Mouse (Mus musculus) adipocyte (in vitro differentiated cells): ENCODE data around the gene Pde8b.
A peak's percentile ranks its signal among the peaks of the same experiment; 100 is the strongest.

Experiments
- DNase-seq: peaks from one replicate; pipeline ENCODE4 v3.0.0-alpha.2; 2016; ENCODE audit warnings: low spot score

Gene Pde8b

DNA sequence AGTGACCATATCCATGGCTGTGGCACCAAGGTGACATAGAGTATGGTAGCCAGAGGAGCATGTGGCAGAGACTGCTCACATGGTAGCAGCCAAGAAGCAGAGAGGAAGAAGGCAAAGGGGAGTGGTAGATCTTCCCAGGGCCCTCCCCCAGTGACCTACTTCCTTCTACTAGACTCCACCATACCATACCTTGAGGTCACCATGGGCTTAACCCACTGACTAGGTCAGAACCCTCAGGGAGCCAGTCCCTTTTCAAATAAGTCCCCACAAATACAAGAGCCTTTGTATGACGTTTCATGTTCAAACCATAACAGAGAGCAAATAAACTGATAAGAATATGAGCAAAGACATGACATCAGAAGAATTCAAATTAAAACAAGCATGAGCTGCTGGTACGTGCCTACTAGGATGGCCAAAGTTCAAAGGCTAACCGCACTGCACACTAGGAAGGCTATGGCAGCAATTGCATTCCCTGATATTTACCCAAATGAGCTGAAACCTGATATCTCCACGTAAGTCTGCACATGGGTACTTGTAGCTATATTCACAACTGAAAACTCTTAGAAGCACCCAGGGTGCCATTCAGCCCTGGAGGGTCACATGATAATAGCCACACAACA is 109.6 kb downstream of the Pde8b start:
- DNase-seq, result no peak

DNA sequence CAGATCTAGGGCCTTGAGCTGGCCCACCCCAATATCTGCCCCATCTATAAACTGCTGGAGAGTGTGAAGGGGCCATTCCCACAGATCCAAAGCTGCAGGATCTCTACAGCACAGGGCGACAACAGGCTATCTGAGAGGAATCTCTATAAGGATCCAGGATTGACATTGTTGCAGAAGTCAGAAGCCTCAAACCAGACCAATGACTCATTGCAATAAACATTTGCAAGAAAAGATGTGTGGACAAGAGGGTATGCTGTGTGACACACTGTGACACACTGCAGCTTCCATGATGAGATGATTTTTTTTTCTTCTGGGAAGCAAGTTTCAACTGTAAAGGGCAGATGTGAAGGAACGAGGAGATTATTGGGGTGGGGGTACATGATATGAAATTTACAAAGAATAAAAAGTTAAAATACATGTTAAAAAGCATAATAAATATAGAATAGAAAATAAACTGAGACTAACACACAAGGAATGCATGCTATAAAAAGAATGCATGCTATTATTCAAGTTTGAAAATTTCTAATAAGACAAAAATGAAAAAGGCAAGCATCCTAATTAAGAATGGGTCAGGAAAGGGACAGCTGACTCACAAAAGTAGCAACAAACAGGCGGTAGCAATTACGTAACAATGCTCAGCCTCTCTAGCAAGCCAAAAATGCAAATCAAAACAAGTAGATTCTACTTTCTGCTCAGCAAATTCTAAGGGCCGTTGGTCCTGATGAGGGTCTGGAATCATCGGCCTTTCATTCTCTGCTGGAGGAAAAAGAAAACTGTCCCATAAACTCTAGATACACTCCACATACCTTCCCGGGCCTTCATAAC is 114.6 kb downstream of the Pde8b start:
- DNase-seq, result peak; percentile 5

DNA sequence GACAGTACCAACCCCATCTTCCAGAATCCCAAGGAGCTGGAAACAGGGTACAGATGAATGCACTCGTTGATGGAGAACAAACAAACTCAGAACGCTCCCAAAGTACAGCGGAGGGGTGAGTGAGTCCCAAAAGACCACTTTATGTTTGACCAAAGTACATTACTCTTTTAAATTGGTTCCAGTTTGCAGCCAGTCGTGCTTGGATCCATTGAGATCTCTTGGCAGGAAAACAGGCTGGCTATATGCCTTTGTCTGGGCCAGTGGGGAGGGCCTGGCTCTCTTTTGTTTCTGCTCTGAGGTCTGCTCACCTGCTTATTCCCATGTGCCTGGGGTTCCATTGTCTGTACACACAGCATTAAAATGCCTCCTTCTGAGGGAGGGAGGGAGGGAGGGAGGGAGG is 118.3 kb downstream of the Pde8b start:
- no peak for DNase-seq

DNA sequence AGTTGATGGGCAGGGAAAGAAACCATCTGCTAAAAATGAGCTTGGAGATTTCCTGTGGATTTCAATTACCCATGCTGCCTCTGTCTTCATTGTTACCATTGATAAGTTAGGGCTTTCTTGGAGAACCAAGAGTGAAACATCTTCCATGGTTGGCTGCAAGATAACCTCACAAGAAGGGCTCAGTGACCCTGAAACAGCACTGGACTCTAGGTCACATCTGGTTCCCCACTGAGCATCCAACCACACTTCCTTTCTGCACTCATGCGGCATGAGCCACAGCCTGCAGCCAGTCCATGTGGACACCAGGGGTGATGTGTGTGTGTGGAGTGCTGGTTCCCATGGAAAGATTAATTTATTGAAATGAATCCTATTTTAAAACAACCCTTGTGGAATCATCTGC is 119.1 kb downstream of the Pde8b start:
- no peak for DNase-seq

DNA sequence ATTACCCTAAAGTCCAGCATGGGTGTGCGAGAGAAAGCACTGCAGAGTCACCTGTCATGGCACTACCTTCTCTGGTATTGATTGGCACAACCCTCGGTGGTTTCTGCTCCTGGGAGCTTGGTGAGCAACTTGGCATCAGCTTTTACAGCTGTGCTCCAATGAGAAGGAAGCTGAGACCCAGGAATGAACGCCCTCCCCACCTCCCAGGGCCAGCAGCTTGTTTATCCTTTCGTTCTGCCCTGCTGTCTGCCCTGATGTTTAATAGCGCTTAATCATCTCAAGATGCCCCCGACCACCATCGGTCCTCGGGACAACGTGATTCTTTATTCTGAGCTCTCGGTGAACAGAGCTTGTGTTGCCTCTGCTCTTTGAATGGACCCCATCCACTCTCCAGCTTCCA is 122.8 kb downstream of the Pde8b start:
- DNase-seq, result no peak

DNA sequence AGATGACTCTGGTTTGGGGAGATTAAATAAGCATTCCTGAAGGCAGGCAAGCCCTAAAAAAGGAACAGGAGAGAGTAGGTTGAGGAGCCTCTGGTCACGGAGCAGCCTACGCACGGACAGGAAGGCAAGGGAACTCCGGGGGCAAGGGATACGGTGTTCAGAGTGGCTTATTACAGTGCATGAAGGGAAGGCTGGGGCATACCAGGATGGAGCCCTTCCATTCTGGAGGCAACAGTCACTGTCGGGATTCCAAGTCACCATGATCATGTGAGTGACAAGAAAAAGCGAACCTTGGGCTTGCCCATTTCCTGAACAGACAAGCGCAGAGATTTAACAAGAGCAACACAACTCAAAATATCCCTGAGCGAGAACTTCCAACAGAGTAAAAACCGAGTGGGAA is 123.3 kb downstream of the Pde8b start:
- no peak for DNase-seq

DNA sequence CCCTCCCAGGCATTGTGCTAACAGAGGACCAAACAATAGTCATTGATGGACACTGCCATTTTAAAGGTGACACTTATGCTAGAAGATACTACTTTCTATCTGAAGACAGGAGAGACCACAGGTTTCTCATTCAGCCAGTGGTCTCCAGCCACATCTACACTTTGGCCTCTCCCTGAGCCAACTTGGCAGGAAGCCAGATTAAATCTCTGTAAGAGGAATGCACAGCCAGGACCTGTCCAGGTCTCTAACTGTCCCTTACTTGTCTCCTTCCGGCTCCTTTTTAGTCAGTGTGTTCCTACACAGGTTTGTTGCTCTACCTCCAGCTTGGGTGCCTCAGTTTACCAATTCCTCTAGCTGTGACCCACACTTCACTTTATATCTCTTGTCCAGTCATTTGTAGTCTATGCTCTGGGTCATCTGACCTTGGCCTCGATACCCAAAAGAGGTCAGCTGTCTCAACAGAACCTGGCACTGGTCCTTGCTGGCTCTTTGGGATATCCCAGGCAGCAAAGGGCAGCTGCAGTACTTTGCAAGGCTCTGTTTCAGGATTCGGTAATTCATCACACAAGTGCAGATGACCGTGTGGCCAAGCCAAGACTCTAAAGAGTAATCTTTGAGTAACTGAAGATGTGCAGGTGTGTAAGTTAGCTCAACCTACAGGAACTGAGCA is 124.5 kb downstream of the Pde8b start:
- no peak for DNase-seq

DNA sequence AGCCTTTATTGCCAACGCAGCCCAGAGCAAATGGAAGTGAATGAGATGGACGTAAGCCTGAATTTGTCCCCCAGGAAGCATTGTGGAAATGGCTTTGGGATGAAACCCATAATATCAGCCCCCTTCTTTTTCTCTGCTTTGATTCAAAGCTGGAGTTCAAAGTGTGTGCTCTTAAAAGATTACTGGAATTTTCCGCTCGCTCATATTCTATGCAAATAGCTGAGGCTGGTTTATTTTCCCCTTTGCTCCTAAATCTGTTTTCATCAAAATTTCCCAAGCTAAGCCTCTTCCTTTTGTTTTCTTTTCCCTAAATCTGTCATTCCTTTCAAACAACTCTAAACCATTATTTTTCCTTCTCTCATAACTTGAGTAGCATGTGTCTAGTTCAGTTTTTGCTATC is 129.6 kb downstream of the Pde8b start:
- DNase-seq, result no peak

DNA sequence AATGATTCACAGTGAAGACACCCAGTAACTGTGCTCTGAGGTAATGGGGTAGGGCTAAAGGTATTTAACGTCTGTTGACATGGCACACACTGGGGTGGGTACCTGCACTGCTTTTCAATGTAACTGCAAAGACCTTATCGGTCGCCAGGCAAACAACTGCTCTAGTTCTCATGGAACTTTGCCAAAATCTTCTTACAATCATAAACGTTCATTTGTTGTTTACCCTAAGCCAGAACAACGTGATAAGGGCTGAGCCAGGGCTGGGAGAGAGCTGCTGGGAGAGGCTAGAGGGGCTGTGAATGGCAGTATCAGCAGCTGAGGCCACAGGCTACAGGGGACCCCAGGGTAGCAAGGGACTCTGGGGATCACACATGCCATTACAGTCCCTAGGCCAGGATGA is 136.4 kb downstream of the Pde8b start:
- DNase-seq, result no peak

DNA sequence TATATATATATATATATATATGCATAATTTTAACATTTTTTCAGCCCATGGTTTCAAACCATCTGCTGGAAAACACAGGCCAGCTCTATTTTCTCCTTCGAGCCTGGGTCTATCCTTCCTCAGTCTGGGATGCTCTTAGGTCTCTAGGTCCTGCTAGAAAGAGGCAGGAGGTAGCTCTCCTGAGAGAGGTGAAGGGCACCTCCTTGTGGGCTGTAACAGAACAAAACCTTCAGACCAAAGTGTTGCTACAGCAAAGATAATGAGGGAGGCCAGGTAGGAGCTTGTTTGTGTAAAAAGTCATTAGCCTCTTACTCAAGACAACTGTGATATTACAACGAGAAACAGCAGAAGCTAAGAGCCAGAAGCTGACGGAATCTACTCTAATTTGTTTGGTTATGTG is 140.6 kb downstream of the Pde8b start:
- DNase-seq, result no peak

DNA sequence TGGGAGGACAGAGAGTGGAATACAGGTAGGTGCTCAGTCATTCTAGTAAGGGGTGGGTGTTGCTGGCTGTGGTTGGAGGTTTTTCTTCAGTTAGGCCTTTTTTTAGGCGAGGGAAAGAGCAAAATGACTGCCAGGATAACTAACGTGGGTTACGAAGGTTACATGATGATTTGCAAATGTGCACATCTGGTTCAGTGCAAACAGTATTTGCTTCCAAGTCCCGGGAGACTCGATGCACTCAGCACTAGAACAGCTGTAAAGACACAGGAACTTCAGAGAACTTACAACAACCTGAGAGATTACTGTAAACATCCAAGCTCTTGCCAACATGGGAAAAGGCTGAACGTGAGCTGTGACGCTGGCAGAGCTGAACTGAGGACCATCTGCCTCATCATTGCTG is 142.1 kb downstream of the Pde8b start:
- peak; percentile 24 for DNase-seq

DNA sequence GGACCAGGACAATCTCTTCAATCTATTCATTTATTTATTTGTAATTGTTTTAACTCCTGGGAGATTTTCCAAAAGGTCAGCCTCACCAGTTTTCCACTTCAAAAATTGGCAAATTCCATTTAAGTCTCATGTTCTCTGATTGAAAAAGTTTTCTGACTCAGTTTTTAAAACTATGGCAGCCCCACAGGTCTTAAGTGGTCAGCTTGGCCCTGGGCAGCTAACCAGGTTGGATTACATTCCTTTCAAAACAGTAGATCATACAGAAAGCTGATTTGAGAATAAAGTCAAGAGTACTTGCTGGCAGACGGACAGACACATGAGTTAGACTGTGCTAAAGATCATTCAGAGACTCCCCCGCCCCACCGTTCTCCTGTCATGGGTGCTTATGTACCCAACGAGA is 145.3 kb downstream of the Pde8b start:
- DNase-seq, result no peak

DNA sequence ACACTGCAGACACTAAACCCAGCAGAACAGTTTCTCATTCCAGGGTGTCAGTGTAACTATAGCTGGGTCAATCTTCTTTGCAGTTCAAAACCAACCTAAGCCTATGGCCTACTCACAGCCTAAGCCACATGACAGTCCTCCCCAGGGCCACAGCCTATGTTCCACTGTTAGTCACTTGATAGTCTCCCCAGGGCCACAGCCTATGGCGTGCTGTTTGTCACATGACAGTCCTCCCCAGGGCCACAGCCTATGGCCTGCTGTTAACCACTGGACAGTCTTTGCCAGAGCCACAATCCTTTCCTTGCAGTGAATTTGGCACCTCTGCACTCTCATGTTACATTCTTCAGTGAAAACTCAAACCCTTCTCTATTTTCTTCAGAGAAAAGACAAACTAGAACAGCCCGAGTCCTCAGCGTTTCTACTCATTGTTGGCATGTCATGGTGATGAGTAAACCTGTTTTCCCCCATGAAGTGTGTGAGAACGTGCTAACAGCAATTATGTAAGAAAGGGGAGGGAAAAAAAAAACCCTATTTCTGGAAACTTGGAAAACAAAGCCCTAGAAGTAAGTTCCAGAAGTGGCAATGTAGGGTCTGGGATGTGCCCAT is 147.0 kb downstream of the Pde8b start:
- DNase-seq, result peak; percentile 55

DNA sequence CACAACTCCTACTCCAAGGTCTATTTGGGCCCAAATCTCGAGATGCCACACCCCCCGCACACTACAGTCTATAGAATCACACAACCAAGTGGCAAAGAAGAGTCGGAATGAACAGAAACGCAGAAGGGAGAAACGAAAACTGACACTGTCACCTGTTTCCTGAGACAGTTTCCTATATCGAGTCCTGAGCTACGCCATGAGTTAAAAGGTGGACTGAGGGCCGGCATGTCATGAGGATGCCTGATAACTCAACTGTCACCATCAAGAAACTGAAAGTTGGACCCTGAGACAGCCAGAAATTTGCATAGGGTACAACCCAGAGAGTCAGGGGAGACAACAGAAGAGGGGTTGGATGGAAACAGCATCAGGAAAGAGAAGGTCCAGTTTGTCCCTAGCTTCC is 148.8 kb downstream of the Pde8b start:
- DNase-seq, result no peak

DNA sequence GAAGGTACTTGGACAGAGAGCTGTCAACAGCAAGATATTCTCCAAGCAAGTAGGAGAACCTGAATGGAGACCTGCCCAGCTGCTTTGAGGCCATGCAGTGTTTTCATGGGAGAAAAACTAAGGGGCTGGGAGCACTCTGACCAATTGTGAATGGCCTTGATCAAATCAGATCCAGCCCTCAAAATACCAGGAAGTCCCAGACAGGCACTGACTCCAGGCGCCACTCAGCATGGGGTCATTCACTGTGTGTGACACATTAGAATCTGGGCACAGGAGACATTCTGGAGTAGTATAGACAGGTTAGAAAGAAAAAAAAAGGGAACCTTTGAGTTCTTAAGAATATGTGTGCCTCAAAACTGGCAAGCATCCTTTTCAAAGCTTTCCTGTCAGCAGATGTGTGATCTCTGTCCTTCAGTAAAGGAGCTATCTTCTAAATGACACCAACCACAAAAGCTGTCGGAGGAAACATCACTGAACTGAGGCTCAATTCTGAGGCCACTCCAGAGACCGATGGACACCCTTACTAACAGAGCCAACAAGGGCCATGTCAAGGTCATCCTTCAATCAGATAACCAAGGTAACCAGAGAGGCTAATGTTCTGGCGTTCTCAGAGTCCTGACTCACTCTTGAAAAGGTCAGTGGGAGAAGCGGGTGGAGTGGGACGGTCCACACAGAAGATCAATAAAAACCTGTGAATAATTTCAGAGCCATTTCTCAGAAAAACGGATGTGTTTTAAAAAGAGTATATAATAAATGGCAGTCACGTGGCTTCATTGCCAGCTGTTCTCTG is 151.0 kb downstream of the Pde8b start:
- no peak for DNase-seq

DNA sequence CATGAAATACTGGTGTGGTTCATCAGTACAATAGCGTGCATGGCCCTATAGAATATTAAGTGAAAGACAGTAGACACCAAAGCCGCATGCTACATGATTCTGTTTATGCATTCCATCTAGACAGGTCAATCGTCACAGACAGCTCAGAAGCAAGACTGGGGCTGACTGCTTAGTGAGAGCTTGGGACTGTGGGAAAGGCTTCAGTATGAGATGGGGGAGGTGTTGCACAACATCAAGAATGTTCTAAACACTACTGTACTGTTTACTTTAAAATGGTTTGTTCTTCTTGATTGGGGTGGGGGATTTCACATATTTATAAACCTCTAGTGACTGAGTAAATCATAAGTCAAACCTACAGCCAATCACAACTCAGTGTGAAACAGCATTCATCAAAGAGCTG is 153.5 kb downstream of the Pde8b start:
- no peak for DNase-seq

DNA sequence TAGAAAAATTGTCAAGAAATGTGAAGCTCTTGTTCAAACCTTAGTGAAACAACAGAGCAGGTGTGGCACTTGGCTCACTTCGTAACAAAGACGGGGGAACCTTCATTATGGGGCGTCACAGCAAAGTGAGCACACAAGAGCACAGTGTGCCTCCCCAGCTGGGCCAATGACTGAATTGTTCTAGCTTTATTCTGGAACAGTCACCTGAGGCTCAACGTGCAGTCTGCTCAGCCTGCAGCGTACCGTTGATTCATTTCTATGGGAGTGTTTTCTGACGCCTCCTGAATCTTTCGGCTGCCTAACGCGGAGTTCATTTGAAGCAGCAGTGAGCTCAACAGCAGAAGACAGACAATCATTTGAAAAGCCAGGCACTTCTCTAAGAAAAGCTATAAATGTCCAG is 154.3 kb downstream of the Pde8b start:
- DNase-seq, result no peak

DNA sequence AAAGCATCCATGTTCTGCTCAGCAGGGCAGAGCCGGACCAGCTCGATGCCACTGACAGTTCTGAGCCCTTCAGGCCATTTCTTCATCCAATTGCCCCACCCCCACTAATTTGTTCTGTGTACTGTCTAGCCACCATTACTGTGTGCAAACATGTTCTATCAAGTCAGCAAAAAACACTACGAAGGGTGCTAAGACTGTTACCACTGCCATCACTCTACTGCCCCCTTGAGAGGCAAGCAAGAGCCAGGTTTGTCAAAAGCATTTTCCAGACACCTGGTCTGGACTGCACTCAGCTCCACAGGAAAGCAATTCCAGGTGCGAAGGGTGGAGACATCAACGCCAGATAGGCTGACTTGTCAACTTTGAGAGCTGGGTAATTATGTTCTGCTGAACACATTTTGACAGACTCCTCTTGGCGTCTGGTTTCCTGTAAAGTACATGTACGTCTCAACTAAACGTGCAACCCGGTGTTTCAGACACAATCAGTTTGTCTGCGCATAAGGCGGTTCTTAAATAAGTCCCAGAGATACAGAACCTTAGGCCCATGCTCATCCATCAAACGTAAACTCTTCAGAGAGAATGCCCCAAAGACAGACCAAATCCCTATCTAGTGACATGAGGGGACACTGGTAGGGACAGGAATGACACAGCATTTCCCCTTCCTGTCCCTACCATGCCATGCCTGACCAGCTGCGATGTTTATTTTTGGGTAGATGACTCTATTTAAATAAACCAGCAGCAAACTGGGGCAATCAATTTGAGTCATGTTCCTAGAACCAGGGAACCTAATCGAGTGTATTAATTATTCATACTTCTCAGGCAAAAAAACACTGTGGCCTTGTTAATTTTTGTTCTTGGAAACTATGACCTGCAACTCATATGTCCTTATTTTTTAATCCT is 158.3 kb downstream of the Pde8b start:
- no peak for DNase-seq

DNA sequence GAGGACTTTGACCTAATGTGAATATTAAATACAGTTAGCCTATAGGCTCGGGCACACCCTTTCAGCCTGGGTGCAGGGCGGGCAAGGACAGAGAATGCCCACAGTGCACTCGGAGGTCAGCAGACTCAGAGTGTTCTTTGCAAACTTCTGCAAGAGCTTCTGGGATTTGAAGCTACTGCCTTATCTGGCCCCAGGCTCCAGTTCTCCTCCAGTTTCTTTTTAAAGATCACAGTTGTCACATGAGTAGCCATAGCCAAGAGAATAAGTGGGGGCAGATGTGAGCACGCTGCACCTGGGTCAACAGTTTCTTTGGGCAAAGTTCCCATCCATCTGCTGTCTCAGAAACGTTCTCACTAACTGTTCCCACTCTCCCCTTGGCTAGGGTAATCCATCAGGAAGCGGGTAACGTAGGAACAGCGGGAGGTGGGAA is 162.8 kb downstream of the Pde8b start:
- peak; percentile 10 for DNase-seq

DNA sequence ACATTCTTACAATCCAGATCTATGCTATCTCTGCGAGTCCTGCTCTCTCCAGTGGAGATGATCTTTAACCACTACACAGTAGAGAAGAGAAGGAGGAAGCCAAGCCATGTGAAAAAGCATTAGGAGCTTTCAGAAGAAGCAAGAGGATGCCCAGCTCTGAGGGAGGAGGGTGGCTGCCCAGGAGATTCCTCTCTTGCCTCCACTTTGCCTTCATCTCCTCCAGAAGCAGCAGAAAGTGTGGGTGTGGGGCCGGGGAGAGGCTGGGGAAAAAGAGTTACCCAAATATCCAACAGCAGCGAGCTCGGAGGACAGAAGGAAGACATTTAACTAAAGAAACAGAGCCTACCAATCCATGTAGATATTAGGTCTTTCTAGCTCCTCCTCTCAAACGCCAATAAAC is 164.1 kb downstream of the Pde8b start:
- no peak for DNase-seq

DNA sequence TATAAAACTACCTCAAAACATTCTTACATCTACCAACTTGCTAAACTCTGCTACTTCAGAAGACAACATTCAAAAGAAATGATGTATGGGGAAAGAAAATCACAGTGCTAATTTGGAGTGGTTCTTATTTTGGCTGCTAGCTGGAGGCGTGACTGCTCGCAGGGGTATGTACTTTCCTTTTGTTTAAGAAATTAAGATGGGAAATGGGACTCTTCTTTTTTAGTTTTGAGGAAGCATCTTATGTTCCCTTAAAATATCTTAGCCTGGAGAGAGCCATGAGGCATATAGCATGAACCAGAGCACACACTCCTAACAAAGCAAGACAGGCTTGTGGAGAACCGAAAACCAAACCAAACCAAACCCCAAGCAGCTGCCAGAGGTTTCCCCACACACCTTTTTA is 167.5 kb downstream of the Pde8b start:
- no peak for DNase-seq
